Mouse (Mus musculus) heart, postnatal 0 days (tissue): Measurements from ENCODE around the gene Pth1r.

Experiments used
- CTCF ChIP-seq: IDR thresholded peaks from 2 replicates; pipeline ENCODE4 v1.5.1; 2016; ENCODE audit warnings: antibody characterized with exemption, control low read depth, low read depth
- EP300 ChIP-seq: IDR thresholded peaks from 2 replicates; pipeline ENCODE4 v1.6.1; 2016; ENCODE audit warnings: antibody characterized with exemption, low read depth

- TF ChIP-seq CTCF = peak; percentile 51
- TF ChIP-seq EP300 = no peak
Measured at GRCm38 (mm10) chr9:110715426-110715825, 31.5 kb downstream of the Pth1r start.
